In the genomic region with DNA sequence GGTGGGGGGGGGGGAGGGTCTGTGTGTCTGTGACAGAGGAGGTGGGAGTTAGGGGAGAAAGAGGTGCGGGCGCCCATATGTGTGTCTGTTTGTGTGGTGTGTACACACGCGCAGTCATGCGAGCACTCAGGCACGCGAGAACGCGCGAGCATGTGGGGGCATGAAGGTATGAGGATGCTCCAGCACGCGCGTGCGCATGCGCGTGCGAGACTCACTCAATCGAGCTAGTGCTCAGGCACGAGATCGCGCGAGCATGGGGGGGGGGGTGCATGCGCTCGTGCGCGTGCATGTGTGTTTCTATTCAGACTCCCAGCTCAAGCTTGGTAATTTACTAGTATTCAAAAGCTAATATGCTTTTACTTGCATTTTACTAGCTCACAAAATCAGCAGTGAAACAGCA, we compare ENCODE assay signal across 7 mouse cellular contexts. TPM values are rescaled to one million over a fixed set of nuclear protein-coding genes. Genes with fewer than 3 reads are reported as not detected.
DNase-seq lines count a peak whose midpoint lies in the region; ATAC-seq and TF ChIP-seq lines count a peak whose summit lies in the region.

No protein-coding gene starts in this region.

- no peak for TF ChIP-seq CTCF in left cerebral cortex, adult 2 months (IDR thresholded peaks at IDR 0.05)

- DNase-seq in Muller cell, postnatal 12 days (ENCODE audit: inconsistent ontology term): peak; percentile 86
- DNase-seq in forebrain, embryonic 14.5 days (ENCODE audit: low spot score): peak; percentile 96
- DNase-seq in left cerebral cortex, adult 2 months (ENCODE audit: extremely low spot score in 1 of 2, low spot score in 2 of 2): peak; percentile 66 to 80
- peak; percentile 53 for DNase-seq in skeletal muscle tissue, adult 2 months (ENCODE audit: low read depth, low spot score)

- peak overlapping the region; percentile 46; the same call in 1 of the 2 replicates for H3K9ac ChIP-seq in forebrain, embryonic 14.5 days (ENCODE audit: low read length)
- H3K9ac ChIP-seq in hindbrain, embryonic 16.5 days (ENCODE audit: low read depth, low read length): peak overlapping the region; percentile 47; the same call in 1 of the 2 replicates

- no peaks in the 10 kb centered on the region for H3K4me1 ChIP-seq in forebrain, embryonic 14.5 days (ENCODE audit: control insufficient read depth, insufficient read depth, low read length)
- no peaks in the 10 kb centered on the region for H3K4me1 ChIP-seq in hindbrain, embryonic 16.5 days (ENCODE audit: control insufficient read depth, insufficient read depth, low read depth, low read length)

- no peaks in the 10 kb centered on the region for H3K36me3 ChIP-seq in forebrain, embryonic 14.5 days (ENCODE audit: control insufficient read depth, insufficient read depth, low read length)
- H3K36me3 ChIP-seq in hindbrain, embryonic 16.5 days (ENCODE audit: control insufficient read depth, insufficient read depth, low read length): no peaks in the 10 kb centered on the region

- WGBS in forebrain, embryonic 14.5 days: 46% methylated on average over 26 of the region's 26 CpGs
- 41% methylated on average over 26 of the region's 26 CpGs for WGBS in hindbrain, embryonic 16.5 days

- H3K9me3 ChIP-seq in forebrain, embryonic 14.5 days (replicated peaks; ENCODE audit: control insufficient read depth, low read length): no peaks in the 10 kb centered on the region
- no peaks in the 10 kb centered on the region for H3K9me3 ChIP-seq in hindbrain, embryonic 16.5 days (ENCODE audit: control insufficient read depth, low read length)

- H3K27ac ChIP-seq in forebrain, embryonic 14.5 days (ENCODE audit: low read depth, low read length): no peak overlapping the region
- H3K27ac ChIP-seq in hindbrain, embryonic 16.5 days (ENCODE audit: low read depth, low read length): peak overlapping the region; percentile 19; the same call in 1 of the 2 replicates
- no peak overlapping the region; the same call in 1 of the 2 replicates for H3K27ac ChIP-seq in left cerebral cortex, adult 2 months

- peak overlapping the region; percentile 36 for H3K4me3 ChIP-seq in forebrain, embryonic 14.5 days (ENCODE audit: low read depth, low read length)
- H3K4me3 ChIP-seq in hindbrain, embryonic 16.5 days (ENCODE audit: low read length): peak overlapping the region; percentile 37
- H3K4me3 ChIP-seq in left cerebral cortex, adult 2 months: peak overlapping the region; percentile 91

- H3K27me3 ChIP-seq in forebrain, embryonic 14.5 days (replicated peaks; ENCODE audit: control insufficient read depth, insufficient read depth, low read length): no peaks in the 10 kb centered on the region
- no peaks in the 10 kb centered on the region for H3K27me3 ChIP-seq in hindbrain, embryonic 16.5 days (replicated peaks; ENCODE audit: control insufficient read depth, insufficient read depth, low read length)

- peak overlapping the region; percentile 64 for H3K4me2 ChIP-seq in forebrain, embryonic 14.5 days (ENCODE audit: low read length)
- peak overlapping the region; percentile 69 for H3K4me2 ChIP-seq in hindbrain, embryonic 16.5 days (ENCODE audit: low read length)

- intact Hi-C loops in left cerebral cortex, adult 2 months (cut with DNase I): loop anchor here (5.0 to 10.0 kb wide), 2 partner anchors 667 to 779 kb away; no protein-coding TSS in a partner anchor

- peak; percentile 67 for ATAC-seq in cerebellum, adult (ENCODE audit: insufficient number of reproducible peaks, low FRiP score, low TSS enrichment)
- peak; percentile 21 for ATAC-seq in forebrain, embryonic 14.5 days
- ATAC-seq in hindbrain, embryonic 16.5 days: peak; percentile 31
- ATAC-seq in megakaryocyte-erythroid progenitor cell, adult 5-6 weeks (replicated peaks; ENCODE audit: low FRiP score, low TSS enrichment, poor library complexity, severe bottlenecking): peak; percentile 73

RNA-seq across cellular contexts. Expression of a gene that starts 1.9 kb away (rescaled TPM):
- 56.9 and 67.0 TPM in 2 replicates for polyA plus RNA-seq in forebrain, embryonic 14.5 days (2014; fragmentation: Nextera tagmentation; extraction: Ambion mirVana)
- 122 and 123 TPM in 2 replicates for polyA plus RNA-seq in hindbrain, embryonic 16.5 days (2015; fragmentation: Nextera tagmentation; extraction: Ambion mirVana)
- 100 to 1,000 TPM; 181 to 211 TPM for total RNA-seq in left cerebral cortex, adult 2 months (2021)
- 5.1 and 7.5 TPM in 2 replicates for total RNA-seq in megakaryocyte-erythroid progenitor cell, adult 5-6 weeks (2014; fragmentation: Nextera tagmentation)
- total RNA-seq in megakaryocyte-erythroid progenitor cell, adult 5-6 weeks (2017): 6.3 and 7.0 TPM in 2 replicates

Comparison
In these comparisons a context has a peak if more than half of its experiments do, and no peak if none do; other contexts are left out.
1. ATAC-seq: peak in every context shown above with its lines; median percentile 73 in megakaryocyte-erythroid progenitor cell, adult 5-6 weeks; 67 in cerebellum, adult; 31 in hindbrain, embryonic 16.5 days; 21 in forebrain, embryonic 14.5 days.
2. H3K4me3 ChIP-seq: peak in every context shown above with its lines; median percentile 91 in left cerebral cortex, adult 2 months; 37 in hindbrain, embryonic 16.5 days; 36 in forebrain, embryonic 14.5 days.
3. RNA of a gene that starts 1.9 kb away (total RNA-seq): 181 to 211 TPM in left cerebral cortex, adult 2 months; 5.1 to 7.5 TPM in megakaryocyte-erythroid progenitor cell, adult 5-6 weeks; every median in the first group is over 10 times any median in the second.
4. Peak in every context shown above with its lines, with median percentiles within 50 percentile points of each other: DNase-seq.